Mouse (Mus musculus) liver, adult (tissue): ENCODE results near the gene Pygl.

Source experiments
- GATA4 ChIP-seq: IDR thresholded peaks from 2 replicates; pipeline ENCODE4 v1.6.1; 2014; ENCODE audit warnings: mild to moderate bottlenecking, low read length; ENCODE audit not compliant: insufficient replicate concordance

Pygl gene

DNA sequence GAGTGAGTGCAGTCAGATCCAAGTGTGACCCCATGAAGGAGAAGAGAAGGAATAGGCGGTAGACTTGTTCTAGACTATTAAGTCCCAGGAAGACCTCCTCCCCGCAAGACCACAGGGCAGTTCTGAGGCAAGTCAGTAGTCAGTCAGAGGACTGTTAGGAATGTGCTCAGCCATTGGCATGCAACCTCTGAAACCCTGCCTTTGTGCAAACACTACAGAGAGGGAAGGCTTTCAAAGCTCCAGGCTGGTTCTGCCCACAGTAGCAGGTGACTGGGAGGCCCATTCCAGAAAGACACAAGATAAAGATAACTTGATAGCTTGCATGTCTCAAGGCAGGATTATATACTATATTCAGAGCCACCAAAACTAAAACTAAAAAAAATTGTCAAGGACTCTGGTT, at the start of gene Pygl:
Pygl (minus strand) TSS at position 195 of the 400 bp plus-strand sequence.
- no peak for TF ChIP-seq GATA4

DNA sequence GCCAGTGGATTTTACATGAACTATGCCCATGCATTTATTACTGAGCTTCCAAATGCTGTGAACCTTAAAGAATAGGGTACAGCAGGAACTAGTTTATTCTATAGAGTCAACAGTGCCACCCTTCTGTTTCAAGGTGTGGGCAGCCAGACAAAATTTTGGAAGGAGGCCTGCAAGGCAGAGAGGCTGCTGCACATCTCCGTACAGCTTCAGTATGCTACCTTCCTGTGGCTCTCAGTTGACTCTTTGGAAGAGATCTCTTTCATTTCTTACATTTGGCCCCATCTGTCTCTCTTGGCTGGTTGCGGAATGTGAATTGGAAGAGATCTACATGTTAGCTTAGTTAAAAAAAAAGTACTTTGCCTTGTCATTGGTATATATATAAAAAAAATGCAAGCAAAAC, 49.6 kb upstream of the Pygl start:
- TF ChIP-seq GATA4 = no peak

DNA sequence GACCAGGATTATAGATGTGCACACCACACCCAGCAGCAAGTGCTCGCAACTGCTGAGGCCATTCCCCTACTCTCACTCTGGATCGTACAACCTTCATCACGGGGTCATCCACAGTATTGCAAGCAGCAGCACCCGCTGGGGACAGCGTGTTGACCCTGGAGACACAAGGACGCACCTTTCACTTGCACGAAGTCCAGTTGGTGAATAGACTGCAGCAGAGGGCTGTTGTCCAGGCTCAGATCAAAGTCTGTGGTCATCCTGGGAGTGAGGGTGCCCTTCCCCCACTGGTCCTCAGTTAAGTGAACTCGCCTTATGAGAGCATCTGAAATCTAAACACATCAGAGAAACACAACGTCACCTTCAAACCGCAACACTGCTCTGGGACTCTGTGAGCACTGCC, 49.1 kb upstream of the Pygl start:
- no peak for TF ChIP-seq GATA4

DNA sequence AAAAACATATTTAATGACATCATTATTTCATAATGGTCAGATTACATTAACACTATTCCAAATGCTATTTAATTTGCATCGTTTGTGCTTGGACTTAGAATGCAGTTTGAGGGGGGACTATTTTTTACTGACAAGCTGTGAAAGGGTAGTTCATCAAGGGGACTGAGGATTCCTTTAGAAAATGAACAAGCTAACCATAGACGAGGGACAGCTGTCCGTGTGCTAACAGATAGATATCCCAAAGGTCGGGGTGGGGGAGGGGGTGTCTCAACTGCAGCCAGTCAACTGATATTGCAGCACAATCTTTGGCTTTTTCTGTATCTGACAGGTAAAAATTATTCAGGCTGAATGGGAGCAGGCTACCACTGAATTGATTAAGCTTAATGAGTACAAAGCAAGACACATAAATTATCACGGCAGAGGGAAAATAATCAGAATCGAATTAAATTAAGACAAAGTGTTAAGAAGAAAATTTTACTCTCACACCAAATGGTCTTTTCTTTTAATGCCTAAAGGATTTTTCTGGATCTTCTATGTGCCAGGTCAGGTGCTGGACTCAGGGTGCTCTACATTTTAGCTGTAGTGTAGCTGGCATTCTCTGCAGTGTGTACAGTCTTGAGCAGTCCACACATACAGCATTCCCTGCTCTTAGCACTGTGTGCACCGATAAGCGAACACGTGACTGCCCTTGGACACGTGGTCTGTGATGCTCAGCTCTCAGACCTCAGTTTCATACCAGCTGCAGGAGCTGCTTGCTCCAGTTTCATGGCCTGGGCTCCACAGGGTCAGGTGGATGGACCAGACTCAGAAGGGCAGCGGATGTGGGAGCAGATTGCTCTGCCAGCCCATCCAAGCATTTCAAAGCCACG, 46.0 kb upstream of the Pygl start:
- TF ChIP-seq GATA4 = no peak

DNA sequence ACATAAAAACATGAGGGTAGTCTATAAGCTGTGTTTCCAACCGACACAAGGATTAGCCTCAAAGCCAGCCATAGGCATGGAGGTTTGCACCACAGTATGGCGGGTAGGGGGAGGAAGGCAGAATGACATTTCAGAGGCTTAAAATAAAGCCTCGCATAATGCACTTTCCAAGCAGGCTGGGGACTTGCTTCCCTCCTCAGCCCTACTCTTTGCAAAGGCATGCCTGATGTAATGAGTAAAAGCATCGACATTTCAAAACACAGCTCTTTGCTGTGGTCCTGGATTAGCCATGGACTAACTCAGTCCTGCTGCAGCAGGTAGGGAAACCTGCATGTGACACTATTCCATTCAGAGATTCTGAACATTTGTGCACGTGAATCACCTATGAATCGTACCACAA, 38.4 kb upstream of the Pygl start:
- no peak for TF ChIP-seq GATA4

DNA sequence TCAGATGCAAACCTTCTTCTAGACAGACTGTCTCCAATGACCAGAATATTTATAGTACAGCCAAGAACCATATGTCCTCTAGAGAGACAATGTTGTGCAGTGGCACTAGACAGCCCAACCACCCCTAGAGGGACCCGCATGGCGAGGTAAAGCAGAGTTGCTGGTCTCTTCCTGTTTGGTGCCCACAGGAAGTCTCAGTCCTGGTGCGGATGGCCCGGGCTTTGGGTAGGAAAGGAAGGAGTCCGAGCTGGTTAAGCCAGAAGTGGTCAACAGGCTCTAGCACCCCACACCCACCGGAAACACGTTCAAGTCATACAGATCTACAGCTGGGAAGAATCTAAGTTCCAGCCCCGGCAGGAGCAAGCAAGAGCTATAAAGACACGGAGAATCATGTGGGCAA, 36.0 kb upstream of the Pygl start:
- TF ChIP-seq GATA4 = no peak

DNA sequence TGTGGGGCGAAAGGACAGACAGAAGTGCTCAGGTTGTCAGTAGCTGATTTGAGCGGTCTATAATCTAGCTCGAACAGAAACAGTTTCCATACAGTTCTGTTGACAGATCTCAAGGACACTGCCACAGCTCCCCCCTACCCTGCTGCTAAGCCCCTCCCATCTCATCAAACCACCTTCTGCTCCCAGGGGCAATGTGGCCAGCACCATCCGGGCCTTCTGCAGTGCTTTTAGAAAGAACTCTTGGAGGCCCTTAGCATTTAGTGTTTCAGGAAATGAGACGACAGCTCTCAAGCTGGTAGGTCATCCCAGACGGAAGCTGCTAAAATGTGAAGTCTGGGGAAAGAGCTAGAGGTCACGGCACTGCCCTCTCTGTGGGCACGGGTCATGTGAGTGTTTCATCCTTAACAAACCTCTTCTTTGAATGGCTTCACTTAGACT, 35.2 kb upstream of the Pygl start:
- TF ChIP-seq GATA4 = no peak

DNA sequence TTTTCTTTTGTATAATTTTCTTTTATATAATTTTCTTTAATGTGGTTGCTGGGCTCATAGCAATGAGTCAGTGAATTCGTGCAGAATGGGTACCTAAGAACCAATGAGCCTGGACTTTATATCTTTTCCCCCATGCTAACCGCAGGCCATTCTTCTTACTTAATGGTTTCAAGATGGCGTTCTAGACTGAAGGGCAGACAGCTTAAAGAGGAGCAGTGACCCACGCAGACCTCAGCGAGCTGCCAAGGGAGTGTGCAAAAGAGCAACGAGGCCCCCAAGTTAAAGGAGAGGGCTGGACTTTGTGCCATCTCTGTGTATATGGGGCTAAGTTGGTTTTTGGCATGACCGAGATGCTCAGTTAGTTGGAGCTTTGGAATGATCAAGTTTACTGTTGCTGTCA, 32.4 kb upstream of the Pygl start:
- no peak for TF ChIP-seq GATA4

DNA sequence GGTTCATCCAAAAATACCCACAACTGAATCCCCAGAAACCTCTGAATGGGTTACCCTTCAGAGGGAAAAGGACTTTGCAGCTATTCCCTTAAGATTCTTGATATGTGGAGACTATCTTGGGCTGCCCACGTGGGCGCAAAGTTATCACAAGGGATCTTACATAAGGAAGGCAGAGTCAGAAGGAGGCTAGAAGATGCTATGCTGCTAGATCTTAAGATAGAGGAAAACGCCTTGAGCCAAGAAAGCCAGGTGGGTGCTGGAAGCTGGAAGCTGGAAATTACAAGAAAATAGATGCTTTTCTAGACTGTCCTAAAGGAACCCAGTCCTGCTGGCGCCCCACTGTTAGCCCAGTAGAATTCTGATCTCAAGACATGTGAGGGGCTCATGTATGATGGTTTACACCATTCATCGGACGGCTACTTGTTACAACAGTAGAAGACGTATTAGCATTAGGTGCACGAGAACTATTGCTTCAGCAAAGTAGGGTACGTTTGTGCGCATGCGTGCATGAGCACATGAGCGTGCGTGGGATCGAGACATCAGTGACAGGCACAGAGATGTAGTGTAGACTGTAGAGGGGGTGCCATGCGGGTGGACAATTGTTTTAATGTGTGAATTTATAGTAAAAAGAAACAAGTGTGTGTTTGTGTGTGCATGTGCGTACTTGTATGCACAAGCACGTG, 31.1 kb upstream of the Pygl start:
- no peak for TF ChIP-seq GATA4

DNA sequence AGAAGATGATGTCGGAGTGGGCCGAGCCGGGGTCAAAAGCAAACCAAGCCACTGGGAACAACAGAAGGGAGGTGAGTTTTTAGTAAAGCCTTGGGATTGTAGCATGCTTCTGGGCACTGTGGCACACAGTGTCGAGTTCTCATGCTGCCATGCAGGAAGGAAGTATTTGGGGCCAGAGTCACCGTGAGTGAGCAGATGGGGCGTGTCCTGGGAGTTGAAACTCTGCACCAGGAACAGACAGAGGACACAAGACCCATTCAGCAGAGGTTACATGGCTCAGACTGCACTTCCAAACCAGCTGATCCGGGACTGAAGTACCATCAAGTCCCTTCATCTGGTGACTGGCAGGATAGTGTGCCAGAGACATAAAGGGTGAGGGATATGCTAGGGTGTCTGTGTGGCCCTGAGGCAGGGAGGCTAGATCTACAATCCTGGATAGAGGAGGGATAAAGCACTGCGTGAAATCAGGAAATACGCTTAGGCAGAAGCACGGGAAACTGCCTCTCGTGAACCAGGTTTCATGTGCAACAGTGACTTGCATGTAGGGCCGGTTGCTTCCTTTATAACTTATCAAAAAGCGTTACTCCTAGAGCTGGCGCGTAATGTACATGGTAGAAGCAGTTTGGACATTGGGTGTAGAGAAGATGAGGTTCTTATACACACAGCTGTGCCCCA, 20.1 kb upstream of the Pygl start:
- no peak for TF ChIP-seq GATA4

DNA sequence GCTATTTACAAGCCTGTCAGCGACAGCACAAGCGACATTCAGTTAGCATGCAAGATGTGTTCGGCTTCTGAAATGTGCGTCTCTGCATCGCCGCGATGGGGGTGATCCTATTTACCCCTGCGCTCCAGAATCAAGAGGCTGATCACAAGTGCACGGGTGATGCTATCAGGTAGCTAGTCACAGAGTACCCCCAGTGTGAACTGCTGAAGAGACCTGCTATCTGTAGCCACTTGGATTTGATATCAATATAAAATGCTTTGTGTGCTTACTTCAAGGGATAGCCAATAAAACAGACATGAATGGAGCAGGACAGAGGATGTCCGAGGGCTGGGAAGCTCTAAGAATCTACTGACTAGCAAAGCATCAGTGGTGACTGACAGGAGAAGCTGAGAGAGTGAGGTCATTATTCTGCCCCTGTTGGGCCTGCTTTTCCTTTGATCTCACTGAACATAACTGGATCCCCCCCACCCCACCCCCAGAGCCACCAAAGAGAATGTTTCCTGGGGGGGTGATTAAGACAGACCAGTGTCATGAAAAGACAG, 18.4 kb upstream of the Pygl start:
- no peak for TF ChIP-seq GATA4

DNA sequence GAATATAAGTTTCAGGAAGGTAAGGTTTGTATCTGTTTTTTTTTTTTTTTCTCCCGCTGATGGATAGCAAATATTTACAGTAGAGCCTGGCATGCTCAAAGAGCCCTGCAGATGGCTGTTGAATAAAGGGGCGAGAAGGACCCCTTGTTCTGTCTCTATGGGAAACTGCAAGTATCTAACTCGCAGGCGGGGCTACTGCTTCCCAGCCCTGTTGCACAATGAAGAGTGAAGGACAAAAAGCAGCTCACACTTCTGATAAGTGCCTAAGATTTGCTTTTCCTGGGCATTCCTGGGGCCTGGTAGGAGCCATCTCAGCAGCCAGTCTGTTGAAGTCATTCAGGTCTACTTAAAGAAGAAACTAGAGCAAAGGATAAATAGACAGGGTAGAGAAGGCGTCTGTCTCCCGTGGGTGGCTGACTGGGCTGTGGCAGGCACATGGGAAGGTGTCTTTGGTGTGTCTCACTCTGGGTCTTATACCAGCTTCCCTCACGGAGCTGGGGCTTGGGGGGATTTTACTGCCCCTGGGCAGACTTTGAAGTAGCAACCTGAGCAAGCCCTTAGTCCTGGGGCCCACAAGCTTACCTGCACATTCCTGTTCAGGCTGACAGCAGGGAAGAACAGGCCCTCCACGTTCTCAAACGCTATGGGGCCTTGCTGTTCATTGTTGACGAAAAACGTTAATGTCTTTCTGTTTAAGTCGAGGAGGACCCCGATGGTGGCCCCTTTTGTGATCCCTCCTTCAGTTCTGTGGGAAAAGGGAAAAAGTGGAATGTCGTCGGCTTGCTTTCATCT, 16.6 kb upstream of the Pygl start:
- no peak for TF ChIP-seq GATA4

DNA sequence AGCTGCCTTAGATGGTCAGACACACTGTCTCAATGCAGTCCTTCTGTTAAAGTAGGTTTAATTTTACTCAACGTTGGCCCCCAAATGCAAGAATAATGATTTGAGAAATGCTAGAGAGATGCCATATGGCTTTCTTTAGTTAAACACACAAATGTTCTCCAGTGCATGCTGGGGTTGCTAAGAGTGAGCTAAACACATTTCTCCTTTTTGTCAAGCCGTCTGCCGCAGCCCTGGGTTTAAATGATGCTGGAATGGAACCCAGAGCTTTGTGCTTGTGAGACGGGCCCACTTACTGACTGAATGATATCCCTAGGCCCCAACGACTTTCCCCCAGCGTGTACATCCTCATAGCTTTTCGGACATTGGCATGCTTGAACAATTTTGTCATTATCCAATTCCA, 11.3 kb upstream of the Pygl start:
- no peak for TF ChIP-seq GATA4

DNA sequence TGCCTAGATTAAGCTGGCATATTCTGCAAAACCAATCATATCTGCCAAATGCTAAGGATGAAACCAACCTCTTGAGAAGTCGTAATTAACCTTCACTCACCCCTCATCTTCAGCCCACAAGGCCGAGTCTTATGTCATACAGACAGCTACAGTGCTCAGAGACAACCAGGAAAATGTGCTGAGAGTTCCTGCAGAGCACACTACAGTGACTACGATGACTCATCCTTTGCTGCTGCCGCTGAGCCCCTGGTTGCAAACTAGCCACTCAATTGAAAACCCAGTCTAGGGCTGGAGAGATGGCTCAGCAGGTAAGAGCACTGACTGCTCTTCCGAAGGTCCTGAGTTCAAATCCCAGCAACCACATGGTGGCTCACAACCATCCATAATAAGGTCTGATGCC, 8.5 kb upstream of the Pygl start:
- TF ChIP-seq GATA4 = no peak

DNA sequence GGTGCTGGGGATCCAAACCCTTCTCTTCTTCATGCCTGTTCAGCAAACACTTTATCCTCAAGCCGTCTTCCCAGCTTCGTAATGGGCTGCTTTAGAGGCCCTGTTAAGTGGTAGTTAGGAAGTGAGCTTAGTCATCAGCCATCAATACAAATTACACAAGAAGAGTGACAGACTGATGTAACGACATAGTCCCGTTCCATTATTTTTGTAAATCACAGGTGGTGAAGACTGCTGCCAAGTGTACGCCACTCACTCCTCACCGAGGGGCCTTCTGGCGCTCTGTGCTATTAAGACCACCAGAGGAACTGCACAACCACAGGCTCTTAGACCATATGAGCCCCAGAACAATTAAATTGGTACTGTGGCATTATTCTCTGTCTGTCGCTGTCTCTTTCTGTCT, 7.3 kb upstream of the Pygl start:
- TF ChIP-seq GATA4 = no peak
